Mouse (Mus musculus) heart, adult 2 months (tissue): Measurements from ENCODE around the gene Isx. TPM values are rescaled to one million over a fixed set of nuclear protein-coding genes. Genes with fewer than 3 reads are reported as not detected.

Source experiments
- DNase-seq, 2 experiments: peaks; one replicate each; pipeline ENCODE4 v3.0.0; 2021
- H3K27ac ChIP-seq: fragments of 200-600 bp; 2 replicates; pipeline ENCODE4 v1.8.1; 2022
- H3K27me3 ChIP-seq: fragments of 200-500 bp; 2 replicates; pipeline ENCODE4 v1.6.1; 2012; ENCODE audit warnings: mild to moderate bottlenecking, low read length, inconsistent platforms, mixed read lengths; ENCODE audit not compliant: control insufficient read depth, insufficient read depth
- H3K36me3 ChIP-seq: fragments of 200-500 bp; 2 replicates; pipeline ENCODE4 v1.6.1; 2012; ENCODE audit warnings: low read length, inconsistent platforms; ENCODE audit not compliant: control insufficient read depth, insufficient read depth
- H3K4me1 ChIP-seq: fragments of 200-500 bp; 2 replicates; pipeline ENCODE4 v1.6.1; 2011; ENCODE audit warnings: low read length; ENCODE audit not compliant: control insufficient read depth, insufficient read depth
- H3K4me3 ChIP-seq: fragments of 200-600 bp; 2 replicates; pipeline ENCODE4 v1.8.1; 2022
- H3K79me2 ChIP-seq: fragments of 200-500 bp; replicated peaks from 2 replicates; pipeline ENCODE4 v1.6.1; 2012; ENCODE audit warnings: mild to moderate bottlenecking, inconsistent platforms, low read length, moderate library complexity, mixed read lengths; ENCODE audit not compliant: control insufficient read depth, insufficient read depth
- H3K9ac ChIP-seq: fragments of 200-500 bp; 2 replicates; pipeline ENCODE4 v1.6.1; 2012; ENCODE audit warnings: low read depth, mild to moderate bottlenecking, control low read depth, inconsistent platforms, low read length, mixed read lengths
- CTCF ChIP-seq: fragments of 200-600 bp; IDR thresholded peaks from 2 replicates; pipeline ENCODE4 v1.8.1; 2022; ENCODE audit warnings: antibody characterized with exemption, mild to moderate bottlenecking, moderate library complexity
- EP300 ChIP-seq: fragments of 200-500 bp; IDR thresholded peaks from 2 replicates; pipeline ENCODE4 v1.6.1; 2011; ENCODE audit warnings: low read depth, low read length, control low read depth; ENCODE audit not compliant: insufficient read depth
- POLR2A ChIP-seq: fragments of 200-500 bp; IDR thresholded peaks from 2 replicates; pipeline ENCODE4 v1.6.1; 2011; ENCODE audit warnings: mild to moderate bottlenecking, low read depth, low read length, control low read depth; ENCODE audit not compliant: insufficient read depth
- WGBS: fragments of 180-500 bp; shearing (Covaris S2); methylation state at CpG from one replicate; pipeline ENCODE4 v1.1.7; 2018; 5-methylcytosine and 5-hydroxymethylcytosine counted together
- intact Hi-C: fragments of 180-260 bp; cut with DNase I; formaldehyde crosslinking; loops from one replicate; pipeline ENCODE4 v1.15.1; 2025
- polyA plus RNA-seq: library from polyadenylated mRNA; depleted of rRNA; stranded (reverse); fragments of >200 nt; gene quantifications from 2 replicates; pipeline ENCODE4 v1.2.3, GENCODE M21; 2012
- total RNA-seq, 2 experiments: library from RNA; stranded (reverse); gene quantifications; 2 replicates each; pipeline ENCODE4 v1.2.3; 2021

Gene Isx
- total and polyA plus RNA-seq, 3 experiments, result 0.18 TPM; not detected in 1

DNA sequence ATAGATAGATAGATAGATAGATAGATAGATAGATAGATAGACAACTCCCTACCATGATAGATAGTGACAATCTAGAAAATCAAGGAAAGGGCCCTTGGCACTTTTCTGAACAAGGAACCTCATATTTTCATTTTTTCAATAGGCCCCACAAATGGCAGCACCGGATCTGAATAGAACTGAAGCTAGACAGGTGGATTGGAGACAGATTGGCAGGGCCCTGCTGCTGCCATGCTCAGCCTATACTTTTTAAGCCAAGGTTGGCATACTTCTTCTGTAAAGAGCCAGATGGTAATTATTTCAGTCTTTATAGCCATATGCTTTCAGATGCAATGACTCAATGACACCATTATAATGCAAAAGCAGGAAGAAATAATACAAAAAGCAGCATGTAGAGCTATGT, 15.8 kb downstream of the Isx start:
- no peak overlapping the region for H3K9ac ChIP-seq
- H3K79me2 ChIP-seq, result no peaks in the 10 kb centered on the region
- no peaks in the 10 kb centered on the region for H3K27me3 ChIP-seq
- no peak for DNase-seq
- no peaks in the 10 kb centered on the region for H3K4me1 ChIP-seq
- no peaks in the 10 kb centered on the region for H3K36me3 ChIP-seq
- intact Hi-C loops, result no loop called here
- no peak overlapping the region for H3K27ac ChIP-seq
- TF ChIP-seq CTCF (no peak), EP300 (no peak), POLR2A (no peak)
- WGBS, result 88% methylated on average over 1 of the region's 1 CpGs
- no peak overlapping the region for H3K4me3 ChIP-seq

DNA sequence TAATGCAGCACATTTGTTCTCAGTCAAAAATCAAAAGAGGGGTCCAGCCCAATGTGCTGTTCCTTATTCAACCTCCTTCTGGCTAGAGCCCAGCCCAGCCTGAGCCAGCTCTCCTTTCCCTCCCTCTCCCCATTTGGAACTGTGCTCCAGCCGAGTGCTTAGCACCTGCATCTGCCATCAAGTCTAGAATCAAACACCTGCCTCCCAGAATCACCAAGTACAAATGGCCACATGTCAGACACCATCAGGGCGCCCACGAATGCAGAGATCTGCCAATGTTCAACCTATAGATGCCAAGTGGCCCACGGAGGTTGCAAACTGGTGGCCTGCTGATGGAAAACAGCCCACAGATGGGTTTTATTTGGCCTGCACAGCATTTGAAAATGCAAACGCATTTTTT, 18.1 kb downstream of the Isx start:
- H3K79me2 ChIP-seq, result no peaks in the 10 kb centered on the region
- no peak for DNase-seq
- no peak overlapping the region for H3K9ac ChIP-seq
- no peak overlapping the region for H3K27ac ChIP-seq
- H3K4me1 ChIP-seq, result no peaks in the 10 kb centered on the region
- H3K4me3 ChIP-seq, result no peak overlapping the region
- TF ChIP-seq CTCF (no peak), EP300 (no peak), POLR2A (no peak)
- H3K27me3 ChIP-seq, result no peaks in the 10 kb centered on the region
- no peaks in the 10 kb centered on the region for H3K36me3 ChIP-seq
- WGBS, result 72% methylated on average over 5 of the region's 5 CpGs
- intact Hi-C loops, result no loop called here

DNA sequence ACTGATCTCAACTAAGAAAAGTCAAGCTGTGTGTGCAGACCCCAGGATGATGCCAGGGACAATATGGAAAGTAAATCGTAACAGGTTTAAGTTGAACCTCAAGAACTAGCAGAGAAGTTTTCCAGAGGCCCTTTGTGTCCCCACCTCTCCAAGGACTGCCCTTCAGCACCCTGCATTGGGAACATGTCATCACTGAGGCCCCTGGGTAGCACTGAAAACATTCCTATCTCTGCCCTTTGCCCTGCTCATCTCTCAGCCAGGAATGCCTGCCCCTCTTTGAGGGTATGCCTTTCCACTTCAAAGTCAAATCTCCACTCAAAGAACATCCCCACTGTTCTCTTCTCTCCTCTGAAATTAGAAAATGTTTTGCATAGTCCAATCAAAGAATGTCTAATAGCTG, 23.3 kb downstream of the Isx start:
- H3K27ac ChIP-seq, result no peak overlapping the region
- H3K27me3 ChIP-seq, result no peaks in the 10 kb centered on the region
- H3K9ac ChIP-seq, result no peak overlapping the region
- H3K36me3 ChIP-seq, result no peaks in the 10 kb centered on the region
- H3K4me3 ChIP-seq, result no peak overlapping the region
- intact Hi-C loops, result no loop called here
- whole genome bisulfite sequencing, result 65% methylated on average over 1 of the region's 1 CpGs
- no peaks in the 10 kb centered on the region for H3K79me2 ChIP-seq
- no peak for DNase-seq
- no peaks in the 10 kb centered on the region for H3K4me1 ChIP-seq
- no peak for TF ChIP-seq CTCF
- TF ChIP-seq EP300, result no peak
- no peak for TF ChIP-seq POLR2A

DNA sequence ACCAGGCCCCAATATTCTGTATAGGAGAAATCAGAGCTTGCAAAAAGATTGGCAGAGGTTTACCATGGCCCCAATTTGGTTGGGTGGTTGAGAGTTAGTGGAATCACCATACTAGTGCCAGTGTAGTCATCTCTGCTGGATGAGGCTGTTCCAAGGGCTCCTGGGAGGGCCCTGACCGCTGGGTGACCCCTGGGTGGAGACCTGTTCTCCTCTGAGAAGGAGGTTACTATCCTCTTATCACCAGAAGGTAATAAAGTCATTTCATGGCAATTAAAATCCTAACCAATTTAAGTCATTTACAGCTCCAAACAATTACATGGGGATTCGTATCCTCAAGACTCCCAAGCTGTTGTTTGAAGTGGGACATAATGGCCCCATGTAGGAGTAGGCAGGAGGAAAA, 24.3 kb downstream of the Isx start:
- no peaks in the 10 kb centered on the region for H3K79me2 ChIP-seq
- H3K4me1 ChIP-seq, result no peaks in the 10 kb centered on the region
- TF ChIP-seq CTCF (no peak), POLR2A (no peak), EP300 (no peak)
- DNase-seq, result no peak
- H3K4me3 ChIP-seq, result no peak overlapping the region
- no peaks in the 10 kb centered on the region for H3K27me3 ChIP-seq
- no peak overlapping the region for H3K27ac ChIP-seq
- intact Hi-C loops, result no loop called here
- no peaks in the 10 kb centered on the region for H3K36me3 ChIP-seq
- H3K9ac ChIP-seq, result no peak overlapping the region
- 57% methylated on average over 2 of the region's 2 CpGs for WGBS

DNA sequence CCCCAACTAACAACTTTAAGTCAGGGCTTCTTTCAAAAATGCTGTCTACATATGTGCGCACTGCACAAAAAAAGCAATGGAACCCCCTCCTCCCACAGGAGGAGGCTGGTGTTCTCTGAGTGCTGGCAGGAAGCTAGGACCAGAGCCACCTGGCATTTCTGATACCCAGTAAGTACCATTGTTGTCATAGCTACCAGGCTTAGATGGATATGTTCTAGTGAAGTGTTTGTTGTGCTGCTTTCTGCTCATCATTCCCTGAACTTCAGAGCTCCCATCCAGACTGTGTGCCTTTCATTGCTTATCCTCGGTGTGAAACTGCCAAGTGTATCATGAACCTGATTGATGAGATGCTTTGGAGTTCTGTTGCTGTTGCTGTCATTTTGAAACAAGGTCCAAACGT, 26.8 kb downstream of the Isx start:
- Histone ChIP-seq H3K79me2 (no peaks in the 10 kb centered on the region), H3K36me3 (no peaks in the 10 kb centered on the region)
- no peak for TF ChIP-seq EP300
- no peak for TF ChIP-seq CTCF
- TF ChIP-seq POLR2A, result no peak

DNA sequence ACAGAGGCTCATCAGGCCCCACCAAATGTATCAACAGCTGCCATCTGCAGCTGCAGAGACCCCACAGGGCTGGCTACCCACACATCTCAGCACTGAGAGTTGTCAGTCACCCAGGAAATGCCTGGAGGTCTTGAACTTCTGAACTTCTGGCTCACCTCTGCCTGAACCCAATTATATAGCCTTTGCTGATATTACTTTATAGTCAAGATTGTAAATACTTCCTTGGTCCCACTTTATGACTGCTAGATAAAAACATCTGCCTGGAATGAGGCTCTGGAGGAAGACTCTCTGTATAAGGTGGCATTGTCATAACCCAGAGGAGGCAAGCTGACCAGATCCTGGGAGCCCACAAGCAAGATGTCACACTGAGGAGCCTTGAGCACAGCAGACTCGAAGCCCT, 28.8 kb downstream of the Isx start:
- Histone ChIP-seq H3K27ac (no peak overlapping the region), H3K36me3 (no peaks in the 10 kb centered on the region), H3K79me2 (no peaks in the 10 kb centered on the region), H3K27me3 (no peaks in the 10 kb centered on the region), H3K4me3 (no peak overlapping the region), H3K9ac (no peak overlapping the region), H3K4me1 (no peaks in the 10 kb centered on the region)
- DNase-seq, result no peak
- TF ChIP-seq CTCF, result no peak
- no peak for TF ChIP-seq POLR2A
- no peak for TF ChIP-seq EP300
- intact Hi-C loops, result no loop called here
- 73% methylated on average over 1 of the region's 1 CpGs for WGBS

More for the DNA sequence above, 26.8 kb downstream of the Isx start:
- Histone ChIP-seq H3K27ac (no peak overlapping the region), H3K4me3 (no peak overlapping the region), H3K9ac (no peak overlapping the region), H3K27me3 (no peaks in the 10 kb centered on the region), H3K4me1 (no peaks in the 10 kb centered on the region)
- intact Hi-C loops, result no loop called here
- DNase-seq, result no peak
- 61% methylated on average over 3 of the region's 3 CpGs for WGBS
